Mouse (Mus musculus) olfactory bulb, adult 2 months (tissue): ENCODE data around the gene Nhsl1.

Source experiments
- CTCF ChIP-seq: fragments of 200-500 bp; IDR thresholded peaks from 2 replicates; pipeline ENCODE4 v1.5.1; 2012; ENCODE audit warnings: low read depth, mild to moderate bottlenecking, low read length, moderate library complexity; ENCODE audit not compliant: insufficient read depth
- POLR2A ChIP-seq: fragments of 200-500 bp; IDR thresholded peaks from 2 replicates; pipeline ENCODE4 v1.6.1; 2012; ENCODE audit warnings: mild to moderate bottlenecking, low read depth, low read length, moderate library complexity; ENCODE audit not compliant: insufficient read depth

DNA sequence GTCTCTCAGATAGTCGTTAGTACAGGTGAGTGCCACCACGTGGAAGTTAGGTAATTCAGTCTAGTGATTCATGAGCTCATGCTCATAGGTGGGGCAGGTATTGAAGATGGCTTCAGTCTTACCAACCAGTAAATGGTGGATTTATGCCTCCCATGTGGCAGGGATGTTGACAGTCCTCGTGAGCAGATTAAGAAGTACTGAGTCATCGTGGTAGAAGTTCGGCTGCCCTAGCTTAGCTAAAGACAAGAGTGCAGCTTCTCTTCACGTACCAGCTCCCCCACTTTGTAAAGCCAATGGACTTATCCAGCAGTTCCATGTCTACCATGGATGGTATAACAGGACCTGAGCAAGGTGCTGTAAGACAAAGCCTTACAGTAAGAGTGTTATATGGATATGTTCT, 46.6 kb downstream of the Nhsl1 start:
- no peak for TF ChIP-seq POLR2A
- TF ChIP-seq CTCF = no peak
